Mouse (Mus musculus): ENCODE results near the gene Crtc3.

DNA sequence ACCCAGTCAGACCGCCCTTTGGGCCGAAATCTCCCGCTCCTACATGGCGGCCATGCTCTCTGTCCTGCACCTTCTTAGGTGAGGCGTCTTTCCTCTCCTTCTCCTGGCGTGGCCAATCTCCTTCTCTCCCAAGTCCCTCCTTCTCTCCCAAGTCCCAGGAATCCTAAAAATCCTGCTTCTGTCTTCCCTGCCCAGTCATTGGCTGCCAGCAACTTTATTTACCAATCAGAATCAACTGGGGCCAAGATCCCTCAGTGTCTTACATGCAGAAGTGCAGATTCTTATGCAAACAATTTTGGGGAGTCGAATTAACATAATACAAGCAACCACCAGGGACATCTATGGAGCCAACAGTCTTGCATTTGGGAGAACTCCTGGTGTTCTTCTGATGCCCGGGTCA is 120.7 kb downstream of the Crtc3 start:
- TF ChIP-seq CTCF (IDR thresholded peaks at IDR 0.05; ENCODE audit: low read depth) = no peak
- no peak for TF ChIP-seq EP300 (IDR thresholded peaks at IDR 0.05; ENCODE audit: low read depth)

Data from liver, postnatal 0 days (tissue).